Mouse (Mus musculus) thymus, postnatal 36 days (tissue): ENCODE measurements around the gene Mrpl58.

Experiments
- DNase-seq, 2 experiments: peaks; one replicate each; pipeline ENCODE4 v3.0.0; 2022; ENCODE audit warnings: mixed read lengths in 2 of 2

The Mrpl58 gene

DNA sequence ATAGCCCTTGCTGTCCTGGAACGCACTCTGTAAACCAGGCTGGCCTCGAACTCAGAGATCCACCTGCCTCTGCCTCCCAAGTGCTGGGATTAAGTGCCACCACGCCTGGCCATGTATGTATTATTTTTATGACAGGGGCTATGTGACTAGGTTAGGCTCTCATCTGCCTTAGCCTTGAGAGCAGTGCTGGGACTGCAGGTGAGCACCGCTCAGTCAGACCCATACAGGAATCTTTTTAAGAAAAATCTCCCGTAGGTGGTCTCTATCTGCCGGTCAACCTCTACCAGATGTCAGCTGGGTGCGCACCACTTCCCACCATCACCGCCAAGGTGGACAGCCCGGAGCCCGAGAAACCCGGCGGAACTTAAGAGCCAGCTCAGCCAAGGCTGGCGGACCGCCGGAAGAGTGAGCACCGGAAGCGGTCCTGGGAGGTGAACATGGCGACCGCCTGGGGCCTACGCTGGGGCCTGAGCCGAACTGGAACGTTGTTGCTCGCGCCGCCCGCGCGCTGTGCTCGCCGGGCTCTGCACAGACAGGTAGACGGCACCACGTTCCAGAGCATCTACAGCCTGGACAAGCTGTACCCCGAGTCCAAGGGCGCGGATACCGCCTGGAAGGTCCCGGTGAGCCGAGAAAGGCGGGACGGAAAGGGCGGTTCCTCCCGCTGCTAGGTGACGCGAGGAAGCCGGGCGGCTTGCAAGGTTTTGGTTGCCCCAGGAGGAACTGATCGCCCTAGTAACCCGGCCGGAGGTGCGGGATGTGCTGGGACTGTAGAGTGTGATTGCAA lies at the start of gene Mrpl58:
TSS of gene Mrpl58 (plus strand) at position 415 of the 787 bp plus-strand sequence.
- DNase-seq = peak; percentile 85 to 87

GRCm38 (mm10) chr11:115354183-115354582 lies 49.4 kb upstream of the Mrpl58 start:
- DNase-seq = peak; percentile 56

- DNase-seq = peak; percentile 71 to 75
Observed at GRCm38 (mm10) chr11:115358468-115358867, 45.1 kb upstream of the Mrpl58 start.

- DNase-seq = no peak
Observed at GRCm38 (mm10) chr11:115359293-115359692, 44.3 kb upstream of the Mrpl58 start.

- peak; percentile 62 to 68 for DNase-seq
Observed at GRCm38 (mm10) chr11:115359726-115360125, 43.8 kb upstream of the Mrpl58 start.

GRCm38 (mm10) chr11:115364136-115364535 lies 39.4 kb upstream of the Mrpl58 start:
- DNase-seq = no peak

DNA sequence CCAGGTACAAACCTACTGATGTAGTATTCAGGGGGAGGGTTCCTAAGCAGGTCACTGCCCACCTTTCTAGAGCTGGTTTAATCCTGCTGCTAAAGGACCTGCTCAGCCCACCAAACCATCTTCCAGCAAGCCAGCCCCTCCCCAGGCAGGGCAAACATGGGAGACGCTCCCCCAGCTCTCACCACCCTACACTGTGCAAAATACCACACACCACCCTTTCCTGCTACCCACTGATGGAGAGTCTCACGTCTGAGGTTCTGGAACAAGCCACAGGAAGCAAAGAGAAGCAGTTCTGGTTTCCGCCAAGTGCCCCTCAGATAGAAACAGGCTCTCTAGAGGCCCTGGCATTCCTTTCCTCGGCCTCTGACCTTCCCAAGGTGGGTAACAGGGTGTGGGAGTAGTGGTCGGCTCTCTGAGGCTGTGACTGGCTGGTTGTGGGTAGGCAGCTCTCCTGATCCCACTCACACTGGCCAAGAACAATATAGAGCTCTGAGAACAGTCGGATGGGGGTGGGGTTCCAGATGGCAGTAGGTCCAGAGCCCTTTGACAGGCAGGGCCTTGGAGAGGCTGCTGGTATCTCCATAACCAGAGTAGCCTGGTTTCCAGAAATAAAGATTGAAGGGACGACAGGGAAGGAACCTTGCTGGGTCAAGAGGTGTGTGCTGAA lies 37.4 kb upstream of the Mrpl58 start:
- DNase-seq = no peak

- DNase-seq = peak; percentile 35 to 53
Observed at GRCm38 (mm10) chr11:115366706-115367394, 36.7 kb upstream of the Mrpl58 start.

- DNase-seq = peak; percentile 92 to 93
Observed at GRCm38 (mm10) chr11:115367395-115367944, 36.1 kb upstream of the Mrpl58 start, which contains the start of gene Hid1. Gene Hid1 (minus strand): TSS chr11:115367756.

DNA sequence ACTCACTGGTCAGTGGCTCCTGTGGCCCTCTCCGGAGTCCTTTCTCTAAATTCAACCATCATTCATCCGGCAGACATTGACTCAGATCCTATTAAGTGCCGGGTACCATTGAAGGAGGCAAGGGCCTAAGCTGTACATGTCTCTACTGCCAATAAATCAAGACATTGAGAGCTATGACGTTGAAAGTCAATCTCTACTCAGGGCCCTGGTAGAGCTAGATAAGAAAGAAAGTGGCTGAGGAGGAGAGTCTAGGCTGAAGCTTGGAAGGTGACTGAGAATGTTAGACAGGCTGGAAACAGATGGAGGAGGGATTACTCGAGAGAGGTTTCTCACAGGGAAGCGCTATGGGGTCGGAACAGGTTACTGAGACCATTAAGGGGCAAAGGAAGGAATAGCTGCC lies 33.2 kb upstream of the Mrpl58 start:
- DNase-seq = no peak

- no peak for DNase-seq
Observed at GRCm38 (mm10) chr11:115371354-115371753, 32.2 kb upstream of the Mrpl58 start.

DNA sequence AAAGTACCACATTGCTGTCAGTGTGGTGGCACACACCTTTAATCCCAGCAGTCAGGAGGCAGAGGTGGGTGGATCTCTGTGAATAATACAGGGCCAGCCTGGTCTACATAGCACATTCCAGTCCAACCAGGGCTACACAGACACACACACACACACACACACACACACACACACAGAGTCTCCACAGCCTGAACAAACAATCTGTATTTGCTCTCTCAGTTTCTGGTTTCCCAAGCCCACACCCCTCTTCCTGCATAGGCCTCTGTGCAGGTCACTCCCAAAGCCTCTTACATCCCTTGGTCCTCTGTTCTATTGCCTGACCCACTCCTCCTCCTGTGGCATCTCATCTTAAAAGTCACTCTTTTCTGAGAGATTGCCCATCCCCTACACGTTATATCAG lies 31.5 kb upstream of the Mrpl58 start:
- no peak for DNase-seq

DNA sequence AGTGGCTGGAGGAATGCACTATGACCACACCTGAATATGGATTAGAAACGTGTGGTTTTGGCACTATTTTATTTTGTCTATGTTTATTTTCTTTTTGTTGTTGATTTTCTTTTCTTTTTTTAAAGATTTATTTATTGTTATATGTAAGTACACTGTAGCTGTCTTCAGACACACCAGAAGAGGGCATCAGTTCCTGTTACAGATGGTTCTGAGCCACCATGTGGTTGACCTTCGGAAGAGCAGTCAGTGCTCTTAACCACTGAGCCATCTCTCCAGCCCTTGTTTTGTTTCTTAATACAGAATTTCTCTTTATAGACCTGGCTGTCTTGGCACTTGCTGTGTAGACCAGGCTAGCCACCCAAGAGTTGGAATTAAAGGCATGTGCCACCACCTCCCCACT lies 30.8 kb upstream of the Mrpl58 start:
- DNase-seq = no peak

DNA sequence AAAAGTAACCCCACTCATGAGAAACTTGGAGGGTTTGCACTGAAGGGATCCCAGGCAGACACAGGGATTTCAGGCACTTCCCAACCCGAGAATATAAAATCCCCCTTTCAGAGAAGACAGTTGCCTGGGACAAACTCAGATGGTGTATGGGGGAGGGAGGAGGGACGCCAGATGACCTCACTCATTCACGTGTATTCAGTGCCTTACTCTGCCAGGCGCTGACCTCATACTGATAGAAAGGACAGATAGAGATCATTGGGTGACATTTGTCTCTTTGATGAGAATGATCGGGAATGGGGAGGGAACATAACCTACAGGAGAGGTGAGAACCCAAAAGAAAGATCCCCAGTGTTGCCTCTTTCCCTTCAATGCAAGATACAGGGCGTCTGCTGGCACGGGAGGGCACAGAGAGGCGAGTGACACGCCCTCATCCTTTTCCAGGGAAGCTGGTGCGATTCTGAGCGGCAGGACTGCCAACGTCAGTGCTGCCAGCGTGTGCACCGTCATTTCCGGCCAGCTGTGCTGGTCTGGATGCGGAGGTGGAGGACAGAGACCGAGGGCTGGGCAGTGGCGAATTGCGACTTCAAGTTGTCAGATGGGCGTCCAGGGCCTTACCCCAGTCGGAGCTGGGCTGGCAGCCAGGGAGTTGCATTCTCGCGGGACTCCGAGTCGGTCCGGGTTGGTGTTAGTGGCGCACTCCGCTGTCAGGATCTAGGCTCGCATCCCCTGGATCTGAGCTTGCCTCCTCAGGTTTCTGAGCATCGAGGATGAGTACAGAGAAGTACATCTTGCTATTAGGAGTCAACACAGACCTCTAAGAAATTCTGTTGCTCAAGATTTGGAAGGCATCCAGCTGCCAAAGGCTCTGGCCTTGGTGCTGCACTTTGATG lies 29.5 kb upstream of the Mrpl58 start:
- no peak for DNase-seq

DNA sequence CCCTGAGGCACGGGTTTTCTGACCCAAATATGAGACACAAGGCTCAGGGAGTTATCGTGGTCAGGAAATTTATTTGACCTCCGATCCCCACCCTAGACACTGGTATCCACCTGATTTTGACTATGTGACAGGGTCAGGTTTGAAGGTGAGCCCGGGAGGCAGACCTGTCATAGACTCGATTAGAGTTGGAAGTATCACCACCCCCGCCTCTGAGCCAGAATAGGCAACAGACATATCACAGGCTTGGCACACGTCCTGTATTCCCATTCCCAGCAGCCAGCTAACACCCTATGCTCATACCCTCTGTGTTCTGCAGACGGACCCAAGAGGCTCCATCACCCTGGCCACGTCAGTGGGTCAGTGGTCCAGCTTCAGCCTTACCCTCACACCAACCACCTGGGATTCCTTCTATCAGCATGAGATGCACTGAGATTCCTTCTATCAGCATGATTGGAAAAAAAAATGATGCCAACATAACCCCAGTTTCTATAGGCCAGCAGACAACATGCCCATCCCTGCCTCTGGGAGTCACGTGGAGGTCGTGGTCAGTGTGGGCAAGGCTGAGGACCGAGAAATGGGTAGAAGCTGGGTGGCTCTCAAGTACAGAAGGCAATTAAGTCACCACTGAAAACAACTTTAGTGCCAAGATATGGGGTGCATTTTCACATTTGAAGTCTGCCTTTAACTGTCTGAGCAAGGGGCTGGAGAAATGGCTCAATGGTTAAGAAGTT lies 28.7 kb upstream of the Mrpl58 start:
- no peak for DNase-seq

- no peak for DNase-seq
Observed at GRCm38 (mm10) chr11:115376722-115377121, 26.8 kb upstream of the Mrpl58 start.

DNA sequence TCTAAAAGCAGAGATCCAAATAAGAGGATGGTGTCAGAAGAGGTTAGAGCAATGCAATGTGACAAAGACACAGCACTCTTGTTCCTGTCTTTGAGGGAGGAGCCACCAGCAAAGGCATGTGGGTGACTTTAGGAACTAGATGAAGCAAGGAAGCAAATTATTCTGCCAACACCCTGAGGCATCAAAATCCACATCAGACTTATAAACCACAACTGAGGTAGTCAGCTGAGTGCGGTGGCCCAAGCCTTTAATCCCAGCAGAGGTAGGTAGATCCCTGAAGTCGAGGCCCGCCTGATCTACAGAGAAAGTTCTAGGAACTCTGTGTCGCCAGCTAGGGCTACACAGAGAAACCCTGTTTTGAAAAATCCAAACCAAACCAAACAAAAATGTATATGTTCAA lies 26.3 kb upstream of the Mrpl58 start:
- DNase-seq = no peak

DNA sequence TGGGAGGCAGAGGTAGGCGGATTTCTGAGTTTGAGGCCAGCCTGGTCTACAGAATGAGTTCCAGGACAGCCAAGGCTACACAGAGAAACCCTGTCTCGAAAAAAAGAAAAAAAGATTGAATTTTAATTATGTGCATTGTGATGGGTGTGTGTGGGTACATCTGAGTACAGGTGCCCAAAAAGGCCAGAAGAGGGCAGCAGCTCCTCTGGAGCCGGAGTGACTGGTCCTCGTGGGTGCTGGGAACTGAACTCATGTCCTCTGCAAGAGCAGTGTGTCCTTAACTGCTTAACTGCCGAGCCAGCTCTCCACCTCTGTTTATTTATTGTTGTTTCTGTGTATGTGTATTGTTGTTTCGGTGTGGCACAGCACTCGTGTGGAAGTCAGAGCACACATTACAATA lies 25.7 kb upstream of the Mrpl58 start:
- DNase-seq = no peak

- no peak for DNase-seq
Observed at GRCm38 (mm10) chr11:115381276-115381675, 22.3 kb upstream of the Mrpl58 start.

- DNase-seq = peak; percentile 56 to 69
Observed at GRCm38 (mm10) chr11:115381743-115382539, 21.6 kb upstream of the Mrpl58 start, which contains the start of gene Cdr2l. Gene Cdr2l (plus strand): TSS chr11:115381916.

GRCm38 (mm10) chr11:115382891-115383290 lies 20.7 kb upstream of the Mrpl58 start:
- no peak for DNase-seq
